Mouse (Mus musculus) thymus, adult 2 months (tissue): Measurements from ENCODE around the gene Dst. TPM values are rescaled to one million over a fixed set of nuclear protein-coding genes. Genes with fewer than 3 reads are reported as not detected.

Source experiments
- DNase-seq: peaks from one replicate; pipeline ENCODE4 v3.0.0; 2021
- H3K27ac ChIP-seq: fragments of 200-500 bp; 2 replicates; pipeline ENCODE4 v1.5.1; 2012; ENCODE audit warnings: low read length, control low read depth; ENCODE audit not compliant: control insufficient read depth, insufficient read depth
- H3K27me3 ChIP-seq: fragments of 200-500 bp; 2 replicates; pipeline ENCODE4 v1.6.1; 2012; ENCODE audit warnings: mild to moderate bottlenecking, low read length, moderate library complexity, mixed read lengths; ENCODE audit not compliant: control insufficient read depth, insufficient read depth
- H3K36me3 ChIP-seq: fragments of 200-500 bp; 2 replicates; pipeline ENCODE4 v1.6.1; 2012; ENCODE audit warnings: mild to moderate bottlenecking, low read length, moderate library complexity; ENCODE audit not compliant: control insufficient read depth, insufficient read depth
- H3K4me1 ChIP-seq: fragments of 200-500 bp; replicated peaks from 2 replicates; pipeline ENCODE4 v1.6.1; 2012; ENCODE audit warnings: low read length; ENCODE audit not compliant: control insufficient read depth, insufficient read depth
- H3K4me3 ChIP-seq: fragments of 200-500 bp; 2 replicates; pipeline ENCODE4 v1.5.1; 2012; ENCODE audit warnings: mild to moderate bottlenecking, low read length, control low read depth, moderate library complexity; ENCODE audit not compliant: control insufficient read depth, insufficient read depth
- CTCF ChIP-seq: fragments of 200-500 bp; IDR thresholded peaks from 2 replicates; pipeline ENCODE4 v1.5.1; 2012; ENCODE audit warnings: mild to moderate bottlenecking, control low read depth, low read length, moderate library complexity, borderline replicate concordance; ENCODE audit not compliant: control insufficient read depth, poor library complexity, insufficient read depth; ENCODE audit errors: extremely low read depth
- POLR2A ChIP-seq: fragments of 200-500 bp; IDR thresholded peaks from 2 replicates; pipeline ENCODE4 v1.6.1; 2012; ENCODE audit warnings: mild to moderate bottlenecking, low read length, control low read depth, moderate library complexity; ENCODE audit not compliant: control insufficient read depth, poor library complexity, insufficient read depth; ENCODE audit errors: extremely low read depth
- WGBS: fragments of 180-500 bp; shearing (Covaris S2); methylation state at CpG from one replicate; pipeline ENCODE4 v1.1.7; 2018; 5-methylcytosine and 5-hydroxymethylcytosine counted together
- polyA plus RNA-seq: library from polyadenylated mRNA; depleted of rRNA; stranded (reverse); fragments of >200 nt; gene quantifications from 2 replicates; pipeline ENCODE4 v1.2.3, GENCODE M21; 2012

Gene Dst
- polyA plus RNA-seq, 1 experiment, result 24.2 TPM

GRCm38 (mm10) chr1:34028722-34029121 lies 120.7 kb downstream of the Dst start:
- no peak for TF ChIP-seq CTCF
- TF ChIP-seq POLR2A, result no peak
- Histone ChIP-seq H3K4me3 (no peak overlapping the region), H3K27ac (no peak overlapping the region; the same call in 1 of the 2 replicates), H3K27me3 (no peaks in the 10 kb centered on the region), H3K4me1 (no peaks in the 10 kb centered on the region), H3K36me3 (no peaks in the 10 kb centered on the region)
- DNase-seq, result no peak
- 43% methylated on average over 5 of the region's 5 CpGs for WGBS

- H3K27ac ChIP-seq, result no peak overlapping the region
Measured at GRCm38 (mm10) chr1:34030330-34031021, 122.5 kb downstream of the Dst start.

GRCm38 (mm10) chr1:34033052-34033451 lies 125.0 kb downstream of the Dst start:
- no peak overlapping the region for H3K27ac ChIP-seq
- 94% methylated on average over 5 of the region's 5 CpGs for WGBS
- H3K4me3 ChIP-seq, result no peak overlapping the region
- H3K36me3 ChIP-seq, result no peaks in the 10 kb centered on the region
- no peaks in the 10 kb centered on the region for H3K4me1 ChIP-seq
- no peak for DNase-seq
- H3K27me3 ChIP-seq, result no peaks in the 10 kb centered on the region
- no peak for TF ChIP-seq CTCF
- no peak for TF ChIP-seq POLR2A

More at GRCm38 (mm10) chr1:34030330-34031021, 122.5 kb downstream of the Dst start:
- DNase-seq, result no peak
- 94% methylated on average over 17 of the region's 17 CpGs for WGBS
- no peaks in the 10 kb centered on the region for H3K4me1 ChIP-seq
- no peaks in the 10 kb centered on the region for H3K27me3 ChIP-seq
- no peaks in the 10 kb centered on the region for H3K36me3 ChIP-seq
- no peak overlapping the region for H3K4me3 ChIP-seq
- TF ChIP-seq CTCF, result no peak
- no peak for TF ChIP-seq POLR2A

GRCm38 (mm10) chr1:34033478-34033877 lies 125.5 kb downstream of the Dst start:
- Histone ChIP-seq H3K27ac (no peak overlapping the region), H3K36me3 (no peaks in the 10 kb centered on the region), H3K27me3 (no peaks in the 10 kb centered on the region), H3K4me1 (no peaks in the 10 kb centered on the region), H3K4me3 (no peak overlapping the region)
- 94% methylated on average over 1 of the region's 1 CpGs for WGBS
- no peak for TF ChIP-seq POLR2A
- TF ChIP-seq CTCF, result no peak
- DNase-seq, result no peak

GRCm38 (mm10) chr1:34033958-34034357 lies 125.9 kb downstream of the Dst start:
- no peaks in the 10 kb centered on the region for H3K27me3 ChIP-seq
- no peaks in the 10 kb centered on the region for H3K36me3 ChIP-seq
- no peak overlapping the region for H3K27ac ChIP-seq
- TF ChIP-seq CTCF (no peak), POLR2A (no peak)
- DNase-seq, result no peak
- no peak overlapping the region for H3K4me3 ChIP-seq
- 92% methylated on average over 3 of the region's 3 CpGs for WGBS
- H3K4me1 ChIP-seq, result no peaks in the 10 kb centered on the region

GRCm38 (mm10) chr1:34036111-34036510 lies 128.1 kb downstream of the Dst start:
- whole genome bisulfite sequencing, result 97% methylated on average over 12 of the region's 12 CpGs
- TF ChIP-seq CTCF, result no peak
- TF ChIP-seq POLR2A, result no peak
- H3K27ac ChIP-seq, result no peak overlapping the region

GRCm38 (mm10) chr1:34038571-34038970 lies 130.5 kb downstream of the Dst start:
- Histone ChIP-seq H3K36me3 (no peaks in the 10 kb centered on the region), H3K4me3 (no peak overlapping the region), H3K4me1 (no peaks in the 10 kb centered on the region), H3K27ac (no peak overlapping the region), H3K27me3 (no peaks in the 10 kb centered on the region)
- no peak for TF ChIP-seq CTCF
- TF ChIP-seq POLR2A, result no peak
- 97% methylated on average over 7 of the region's 7 CpGs for whole genome bisulfite sequencing
- DNase-seq, result no peak

More at GRCm38 (mm10) chr1:34036111-34036510, 128.1 kb downstream of the Dst start:
- H3K27me3 ChIP-seq, result no peaks in the 10 kb centered on the region
- H3K36me3 ChIP-seq, result no peaks in the 10 kb centered on the region
- no peak for DNase-seq
- H3K4me3 ChIP-seq, result no peak overlapping the region
- H3K4me1 ChIP-seq, result no peaks in the 10 kb centered on the region
